Mouse (Mus musculus) midbrain, embryonic 11.5 days (tissue): ENCODE results near the gene Tmem150c. TPM values are rescaled to one million over a fixed set of nuclear protein-coding genes. Genes with fewer than 3 reads are reported as not detected.
A peak's percentile ranks its signal among the peaks of the same experiment; 100 is the strongest.

Experiments
- ATAC-seq: fragments of 200-750 bp; cut with Nextera tagmentation; 2 replicates; pipeline ENCODE4 v1.8.0; 2017; ENCODE audit warnings: moderate TSS enrichment, moderate library complexity; ENCODE audit not compliant: low FRiP score
- DNase-seq: peaks from one replicate; pipeline ENCODE4 v3.0.0; 2015; ENCODE audit warnings: low spot score; ENCODE audit errors: missing footprints
- H3K27ac ChIP-seq: fragments of 300-500 bp; sonication (generic); 2 replicates; pipeline ENCODE4 v1.5.1; 2014; ENCODE audit warnings: low read depth, low read length
- H3K27me3 ChIP-seq: fragments of 300-500 bp; sonication (generic); 2 replicates; pipeline ENCODE4 v1.6.1; 2014; ENCODE audit warnings: mild to moderate bottlenecking, low read length, moderate library complexity, mixed read lengths; ENCODE audit not compliant: control insufficient read depth, insufficient read depth
- H3K36me3 ChIP-seq: fragments of 300-500 bp; sonication (generic); 2 replicates; pipeline ENCODE4 v1.6.1; 2014; ENCODE audit warnings: mild to moderate bottlenecking, low read length, moderate library complexity, mixed read lengths; ENCODE audit not compliant: control insufficient read depth, insufficient read depth
- H3K4me1 ChIP-seq: fragments of 300-500 bp; sonication (generic); 2 replicates; pipeline ENCODE4 v1.6.1; 2014; ENCODE audit warnings: low read length; ENCODE audit not compliant: control insufficient read depth, insufficient read depth
- H3K4me2 ChIP-seq: fragments of 300-500 bp; sonication (generic); 2 replicates; pipeline ENCODE4 v1.6.1; 2014; ENCODE audit warnings: mild to moderate bottlenecking, moderate library complexity
- H3K4me3 ChIP-seq: fragments of 300-500 bp; sonication (generic); 2 replicates; pipeline ENCODE4 v1.5.1; 2014; ENCODE audit warnings: low read depth, low read length
- H3K9ac ChIP-seq: fragments of 300-500 bp; sonication (generic); 2 replicates; pipeline ENCODE4 v1.6.1; 2014; ENCODE audit warnings: low read length
- H3K9me3 ChIP-seq: fragments of 300-500 bp; sonication (generic); 2 replicates; pipeline ENCODE4 v1.6.1; 2016; ENCODE audit warnings: low read length; ENCODE audit not compliant: control insufficient read depth
- WGBS: fragments of 180-500 bp; shearing (Covaris S2); extraction: QIAGEN DNeasy Blood & Tissue Kit; methylation state at CpG from one replicate; pipeline ENCODE4 v1.1.7; 2014; 5-methylcytosine and 5-hydroxymethylcytosine counted together
- polyA plus RNA-seq: library from polyadenylated mRNA; unstranded; fragments of >200 nt; fragmentation: Nextera tagmentation; extraction: Ambion mirVana; gene quantifications from 2 replicates; pipeline ENCODE4 v1.2.1, GENCODE M21; 2014

Gene Tmem150c
- polyA plus RNA-seq, 1 experiment from 2014 or later, result 3.0 TPM

DNA sequence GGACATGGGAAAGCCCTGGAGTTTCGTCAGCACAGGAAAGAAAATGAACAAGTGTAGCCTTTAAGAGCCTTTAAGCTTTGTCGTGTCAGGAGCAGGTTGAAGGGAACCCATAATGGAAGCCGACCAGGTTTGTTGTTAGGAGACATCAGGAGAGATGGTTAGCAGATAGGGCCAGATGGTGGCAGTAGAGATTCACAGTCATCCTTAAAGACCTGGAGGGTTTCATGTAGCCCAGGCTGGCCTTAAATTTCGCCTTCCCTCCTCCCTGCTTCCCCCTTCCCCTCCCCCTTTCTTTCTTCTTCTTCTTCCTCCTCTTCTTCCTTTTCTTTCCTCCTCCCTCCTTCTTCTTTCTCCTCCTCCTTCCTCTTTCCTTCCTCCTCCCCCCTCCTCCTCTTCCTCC, 85.0 kb downstream of the Tmem150c start:
- Histone ChIP-seq H3K4me2 (no peak overlapping the region), H3K9me3 (no peaks in the 10 kb centered on the region), H3K4me1 (no peaks in the 10 kb centered on the region), H3K9ac (no peak overlapping the region), H3K27ac (no peak overlapping the region), H3K36me3 (no peaks in the 10 kb centered on the region), H3K4me3 (no peak overlapping the region), H3K27me3 (no peaks in the 10 kb centered on the region)
- no peak for ATAC-seq
- peak; percentile 80 for DNase-seq
- 69% methylated on average over 4 of the region's 4 CpGs for WGBS

DNA sequence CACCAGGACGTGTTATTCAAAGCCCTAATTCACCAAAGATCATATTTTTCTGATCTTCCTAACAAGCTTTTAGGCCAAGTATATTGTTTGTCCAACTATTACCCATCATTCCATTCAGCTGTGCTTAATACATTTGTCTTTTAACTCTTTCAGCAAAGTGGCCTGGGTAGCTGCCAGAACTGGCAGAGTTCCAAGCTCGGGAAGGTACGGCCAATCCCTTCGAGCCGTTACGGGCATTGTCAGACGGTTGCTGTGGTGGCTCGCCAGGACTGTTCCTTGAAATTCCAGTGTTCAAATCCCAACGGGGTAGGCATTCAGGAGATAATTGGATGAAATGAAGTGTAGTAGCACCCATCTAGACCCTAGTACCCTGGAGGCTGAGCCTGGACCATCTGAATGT, 87.1 kb downstream of the Tmem150c start:
- H3K36me3 ChIP-seq, result no peaks in the 10 kb centered on the region
- no peak overlapping the region for H3K9ac ChIP-seq
- no peak overlapping the region for H3K4me2 ChIP-seq
- no peak for DNase-seq
- no peaks in the 10 kb centered on the region for H3K4me1 ChIP-seq
- no peak overlapping the region for H3K4me3 ChIP-seq
- no peak overlapping the region for H3K27ac ChIP-seq
- WGBS, result 81% methylated on average over 9 of the region's 9 CpGs
- H3K27me3 ChIP-seq, result no peaks in the 10 kb centered on the region
- no peaks in the 10 kb centered on the region for H3K9me3 ChIP-seq
- ATAC-seq, result no peak

- Histone ChIP-seq H3K27ac (no peak overlapping the region), H3K27me3 (no peaks in the 10 kb centered on the region), H3K4me1 (no peaks in the 10 kb centered on the region), H3K4me2 (no peak overlapping the region), H3K36me3 (no peaks in the 10 kb centered on the region), H3K9me3 (no peaks in the 10 kb centered on the region), H3K9ac (no peak overlapping the region), H3K4me3 (no peak overlapping the region)
- ATAC-seq, result no peak
- 92% methylated on average over 5 of the region's 5 CpGs for WGBS
- DNase-seq, result peak; percentile 77
Measured at GRCm38 (mm10) chr5:100071541-100071940, 88.1 kb downstream of the Tmem150c start.

GRCm38 (mm10) chr5:100070255-100070654, 89.4 kb downstream of the Tmem150c start:
- Histone ChIP-seq H3K27me3 (no peaks in the 10 kb centered on the region), H3K9ac (no peak overlapping the region), H3K36me3 (no peaks in the 10 kb centered on the region), H3K27ac (no peak overlapping the region), H3K4me3 (no peak overlapping the region), H3K9me3 (no peaks in the 10 kb centered on the region), H3K4me2 (no peak overlapping the region), H3K4me1 (no peaks in the 10 kb centered on the region)
- ATAC-seq (peak; percentile 77), DNase-seq (peak; percentile 99)
- 33% methylated on average over 3 of the region's 3 CpGs for WGBS

DNA sequence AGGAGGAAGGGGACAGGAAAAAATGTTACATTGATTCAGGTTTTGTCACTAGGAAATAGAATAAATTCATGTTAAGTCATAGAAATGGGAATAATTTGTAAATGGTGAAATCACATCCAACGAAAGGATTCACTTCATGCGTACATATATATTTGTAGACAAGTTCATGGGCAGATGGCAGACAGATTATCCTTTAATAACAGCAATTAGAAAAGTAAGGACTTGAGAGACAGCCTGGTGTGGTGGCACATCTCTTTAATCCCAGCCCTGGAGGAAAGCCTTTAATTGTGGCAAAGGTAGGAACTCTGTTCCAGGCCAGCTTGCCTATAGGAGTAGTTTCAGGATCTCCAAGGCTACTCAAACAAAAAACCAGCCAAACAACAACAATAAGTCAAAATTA, 90.1 kb downstream of the Tmem150c start:
- Histone ChIP-seq H3K27ac (no peak overlapping the region), H3K4me3 (no peak overlapping the region), H3K4me1 (no peaks in the 10 kb centered on the region), H3K9me3 (no peaks in the 10 kb centered on the region), H3K9ac (no peak overlapping the region), H3K36me3 (no peaks in the 10 kb centered on the region), H3K27me3 (no peaks in the 10 kb centered on the region), H3K4me2 (no peak overlapping the region)
- WGBS, result 89% methylated on average over 2 of the region's 2 CpGs
- ATAC-seq (no peak), DNase-seq (peak; percentile 65)

- Histone ChIP-seq H3K27ac (no peak overlapping the region), H3K4me2 (no peak overlapping the region), H3K4me3 (no peak overlapping the region), H3K4me1 (no peaks in the 10 kb centered on the region), H3K36me3 (peaks cover 5% of the 10 kb centered on the region; the same call in 1 of the 2 replicates), H3K9me3 (no peaks in the 10 kb centered on the region), H3K27me3 (no peaks in the 10 kb centered on the region), H3K9ac (no peak overlapping the region)
- DNase-seq (peak; percentile 56), ATAC-seq (no peak)
- 95% methylated on average over 16 of the region's 16 CpGs for WGBS
Measured at GRCm38 (mm10) chr5:100067579-100067978, 92.0 kb downstream of the Tmem150c start.

GRCm38 (mm10) chr5:100060876-100061275, 98.7 kb downstream of the Tmem150c start:
- WGBS, result 96% methylated on average over 14 of the region's 14 CpGs

GRCm38 (mm10) chr5:100059326-100059725, 100.3 kb downstream of the Tmem150c start:
- DNase-seq (no peak), ATAC-seq (no peak)
- Histone ChIP-seq H3K36me3 (peaks cover 14% of the 10 kb centered on the region; the same call in 1 of the 2 replicates), H3K9me3 (no peaks in the 10 kb centered on the region), H3K4me3 (no peak overlapping the region), H3K27me3 (no peaks in the 10 kb centered on the region), H3K4me2 (no peak overlapping the region), H3K9ac (no peak overlapping the region), H3K4me1 (no peaks in the 10 kb centered on the region), H3K27ac (no peak overlapping the region)
- WGBS, result 79% methylated on average over 6 of the region's 6 CpGs

More at GRCm38 (mm10) chr5:100060876-100061275, 98.7 kb downstream of the Tmem150c start:
- no peaks in the 10 kb centered on the region for H3K4me1 ChIP-seq
- no peak for DNase-seq
- no peak overlapping the region for H3K4me2 ChIP-seq
- H3K4me3 ChIP-seq, result no peak overlapping the region
- H3K36me3 ChIP-seq, result peaks cover 14% of the 10 kb centered on the region; the same call in 1 of the 2 replicates
- no peak for ATAC-seq
- H3K9me3 ChIP-seq, result no peaks in the 10 kb centered on the region
- H3K27me3 ChIP-seq, result no peaks in the 10 kb centered on the region
- H3K27ac ChIP-seq, result no peak overlapping the region
- no peak overlapping the region for H3K9ac ChIP-seq

DNA sequence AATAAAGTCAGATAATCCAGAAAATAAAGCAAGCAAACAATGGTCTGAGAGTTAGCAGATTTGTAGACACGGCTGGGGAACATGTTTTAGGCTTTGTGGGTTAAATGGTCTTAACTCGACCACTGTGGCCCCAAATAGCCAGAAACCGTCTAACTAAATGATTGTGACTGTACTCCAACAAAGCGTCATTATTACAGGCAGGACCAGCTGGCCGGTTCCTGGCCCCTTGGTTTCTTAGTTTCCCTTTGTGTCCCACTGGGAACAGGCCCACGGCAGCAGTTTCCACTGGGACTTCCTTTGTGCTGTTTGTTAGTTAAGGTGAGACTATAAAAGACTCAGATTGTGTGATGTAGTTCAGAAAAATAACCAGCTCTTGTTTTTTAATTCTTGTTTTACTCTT, 100.9 kb downstream of the Tmem150c start:
- H3K4me2 ChIP-seq, result no peak overlapping the region
- WGBS, result 83% methylated on average over 6 of the region's 6 CpGs
- H3K27me3 ChIP-seq, result no peaks in the 10 kb centered on the region
- no peak for DNase-seq
- H3K27ac ChIP-seq, result no peak overlapping the region
- H3K4me1 ChIP-seq, result no peaks in the 10 kb centered on the region
- peaks cover 10% of the 10 kb centered on the region; the same call in 1 of the 2 replicates for H3K36me3 ChIP-seq
- no peak overlapping the region for H3K9ac ChIP-seq
- ATAC-seq, result no peak
- no peak overlapping the region for H3K4me3 ChIP-seq
- no peaks in the 10 kb centered on the region for H3K9me3 ChIP-seq
